Mouse (Mus musculus) regulatory T cell (primary cell): ENCODE data around the gene Fastk.

Experiments
- in situ Hi-C: fragments of 300-600 bp; cut with MboI, MseI; formaldehyde crosslinking; loops from one replicate; pipeline ENCODE4 v1.15.1; 2025; ENCODE audit warnings: high pct_unique_total_duplicates

Fastk gene

GRCm38 (mm10) chr5:24453283-24453984 is 8.3 kb upstream of the Fastk start:
- in situ Hi-C loops, result no loop called here

DNA sequence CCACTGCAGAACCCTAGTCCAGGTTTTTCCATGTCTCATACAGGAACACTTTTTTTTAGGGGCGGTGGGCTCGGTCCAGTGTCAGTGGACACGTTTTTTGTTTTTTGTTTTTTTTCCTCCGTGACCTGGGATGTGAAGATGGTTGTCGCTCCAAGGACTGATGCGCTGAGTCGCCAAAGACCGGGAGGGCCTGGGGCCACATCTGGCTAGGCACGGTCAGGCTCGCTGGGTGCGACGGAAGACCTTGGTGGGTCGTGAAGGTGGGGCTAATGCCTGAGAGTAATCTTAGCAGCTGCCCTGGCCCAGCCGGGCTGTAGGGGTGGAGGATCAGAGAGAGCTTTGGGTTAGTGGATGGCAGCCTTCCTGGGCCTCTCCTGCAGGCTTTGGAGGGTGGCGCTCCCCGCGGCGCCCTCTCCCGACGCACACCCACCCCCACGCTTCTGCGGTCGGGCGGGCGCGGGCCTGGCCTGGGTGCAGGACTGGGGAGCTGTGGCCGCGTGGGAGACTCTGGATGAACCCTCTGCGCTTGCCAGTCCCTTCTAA is 7.7 kb upstream of the Fastk start:
- in situ Hi-C loops, result no loop called here

DNA sequence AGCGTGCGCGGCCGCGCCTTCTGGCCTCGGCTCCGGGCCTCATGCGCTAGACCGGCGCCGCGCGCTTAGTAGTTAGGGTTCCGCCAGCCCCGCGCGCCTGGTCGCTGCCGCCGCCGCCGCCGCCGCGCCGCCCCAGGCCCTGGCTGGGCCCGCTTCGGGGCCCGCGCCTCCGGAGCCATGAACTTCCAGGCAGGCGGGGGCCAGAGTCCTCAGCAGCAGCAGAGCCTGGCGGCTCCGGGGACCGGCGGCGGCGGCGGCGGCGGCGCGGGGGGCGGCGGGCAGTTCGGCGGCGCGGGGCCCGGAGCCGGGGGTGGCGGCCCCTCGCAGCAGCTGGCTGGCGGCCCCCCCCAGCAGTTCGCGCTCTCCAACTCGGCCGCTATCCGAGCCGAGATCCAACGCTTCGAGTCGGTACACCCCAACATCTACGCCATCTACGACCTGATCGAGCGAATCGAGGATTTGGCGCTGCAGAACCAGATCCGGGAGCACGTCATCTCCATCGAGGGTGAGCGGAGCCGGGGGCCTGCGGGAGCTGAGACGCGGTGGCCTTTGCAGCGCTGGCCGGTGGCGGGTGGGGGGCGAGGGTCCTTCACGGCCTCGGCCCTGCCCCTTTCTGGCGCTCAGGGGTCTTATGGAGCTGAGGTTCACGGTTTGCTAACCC is 7.1 kb upstream of the Fastk start, which contains the start of gene Agap3:
Gene Agap3, plus strand, starts transcription at position 148 of the 661 bp plus-strand sequence.
- in situ Hi-C loops, result no loop called here

GRCm38 (mm10) chr5:24451264-24452029 is 6.4 kb upstream of the Fastk start:
- in situ Hi-C loops, result no loop called here

GRCm38 (mm10) chr5:24447624-24448298 is 2.7 kb upstream of the Fastk start, which contains the start of gene Tmub1:
Gene Tmub1 (minus strand): TSS chr5:24447854.
- in situ Hi-C loops, result no loop called here

DNA sequence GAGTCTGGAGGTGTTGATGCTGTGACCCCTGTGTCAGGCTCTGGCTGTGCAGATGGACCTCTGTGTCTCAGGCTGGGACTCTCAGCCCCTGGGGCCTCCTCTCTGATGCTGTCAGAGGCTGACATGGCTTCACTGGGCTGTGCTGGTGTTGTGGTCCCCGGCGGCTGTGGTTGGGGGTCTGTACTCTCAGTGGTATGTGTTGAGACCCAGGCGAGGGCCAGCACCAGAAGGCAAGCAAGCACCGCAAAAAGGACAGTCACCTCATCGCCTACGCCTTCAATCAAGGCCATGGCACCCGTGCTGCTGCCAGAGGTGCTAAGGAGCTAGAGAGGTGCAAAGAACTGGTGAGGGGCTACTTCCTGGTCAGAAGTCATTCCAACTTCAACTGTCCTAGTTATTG is 1.5 kb upstream of the Fastk start:
- in situ Hi-C loops, result no loop called here

GRCm38 (mm10) chr5:24445428-24446080 is 467 bp upstream of the Fastk start:
- in situ Hi-C loops, result no loop called here

DNA sequence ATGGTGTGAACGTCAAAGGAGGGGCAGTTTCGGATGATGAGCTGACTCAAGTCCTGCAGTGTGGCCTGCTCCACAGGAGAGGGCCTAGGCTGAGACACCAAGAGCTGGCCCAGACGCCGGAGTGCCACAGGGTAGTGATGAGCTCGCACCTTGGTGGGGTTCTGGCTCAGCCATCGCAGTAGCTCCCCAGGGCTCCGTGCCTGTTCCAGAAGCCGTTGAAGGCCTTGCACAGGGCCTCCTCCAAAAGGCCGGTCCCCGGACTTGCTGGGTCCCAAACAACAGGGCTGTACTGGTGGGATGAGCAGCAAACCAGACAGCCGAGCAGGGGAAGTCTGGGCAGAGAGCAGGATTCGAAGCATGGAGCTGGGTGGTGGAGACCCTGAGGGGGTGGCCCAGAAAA is 1.2 kb downstream of the Fastk start:
- in situ Hi-C loops, result no loop called here

GRCm38 (mm10) chr5:24443204-24443603 is 1.9 kb downstream of the Fastk start:
- in situ Hi-C loops, result no loop called here

DNA sequence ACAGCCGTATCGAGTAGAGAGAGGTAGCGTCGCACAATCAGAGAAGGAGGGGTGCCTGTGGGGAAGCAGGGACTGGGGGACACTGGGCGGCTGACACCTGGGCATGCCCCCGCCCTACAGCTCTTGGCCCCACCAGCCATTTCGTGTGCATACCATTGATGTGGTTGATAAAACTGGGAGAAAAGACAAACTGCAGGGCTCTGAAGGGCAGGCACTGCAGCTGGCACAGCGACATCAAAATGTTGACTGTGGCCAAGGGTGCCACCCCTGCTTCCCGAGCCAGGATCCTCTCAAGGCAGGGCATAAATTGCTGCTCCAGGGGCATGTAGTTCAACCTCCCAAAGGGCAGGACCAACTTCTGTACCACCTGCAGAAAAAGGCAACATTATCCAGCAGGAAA is 3.1 kb downstream of the Fastk start:
- in situ Hi-C loops, result no loop called here

DNA sequence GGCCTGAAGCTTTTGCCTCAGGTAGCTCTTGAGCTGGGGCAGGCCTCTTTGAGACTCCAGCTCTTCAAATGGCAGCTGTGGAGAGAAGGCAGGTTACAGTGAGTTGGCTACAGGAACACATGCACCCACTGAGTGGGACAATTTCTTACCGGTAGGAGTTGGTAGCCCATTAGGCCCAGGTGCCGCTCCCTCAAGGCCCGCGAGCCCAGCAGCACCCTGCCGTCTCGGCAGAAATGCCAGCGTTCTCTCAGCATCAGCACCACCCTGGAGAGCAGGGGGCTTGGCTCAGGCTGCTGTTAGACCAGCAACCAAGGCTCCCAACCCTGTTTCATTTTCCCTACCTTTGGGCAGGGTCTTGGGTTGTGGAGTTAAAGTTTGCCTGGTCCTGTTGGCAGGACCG is 3.9 kb downstream of the Fastk start:
- in situ Hi-C loops, result no loop called here

- in situ Hi-C loops, result no loop called here
Measured at GRCm38 (mm10) chr5:24433993-24434392, 11.1 kb downstream of the Fastk start.

DNA sequence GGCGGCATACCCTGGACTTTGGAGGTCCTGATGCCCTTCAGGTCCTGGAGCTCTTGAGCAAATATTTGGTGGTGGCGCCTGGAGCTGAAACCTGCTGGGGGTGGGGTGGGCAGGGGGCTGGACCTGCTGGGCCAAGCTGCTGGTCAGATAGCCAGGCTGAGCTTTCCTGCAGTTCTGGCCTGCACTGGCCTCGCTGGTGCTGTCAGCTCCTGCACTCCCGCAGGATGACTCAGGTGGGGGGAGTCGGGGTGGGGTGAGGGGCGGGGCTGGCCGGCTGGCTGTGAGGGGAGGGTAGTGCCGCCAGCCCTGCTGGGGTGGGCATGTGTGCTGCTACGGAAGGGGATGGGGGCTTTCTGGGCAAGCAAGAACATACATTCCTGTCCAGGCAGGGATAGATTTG is 16.5 kb downstream of the Fastk start:
- in situ Hi-C loops, result no loop called here

- in situ Hi-C loops, result no loop called here
Measured at GRCm38 (mm10) chr5:24427981-24428402, 17.1 kb downstream of the Fastk start.

DNA sequence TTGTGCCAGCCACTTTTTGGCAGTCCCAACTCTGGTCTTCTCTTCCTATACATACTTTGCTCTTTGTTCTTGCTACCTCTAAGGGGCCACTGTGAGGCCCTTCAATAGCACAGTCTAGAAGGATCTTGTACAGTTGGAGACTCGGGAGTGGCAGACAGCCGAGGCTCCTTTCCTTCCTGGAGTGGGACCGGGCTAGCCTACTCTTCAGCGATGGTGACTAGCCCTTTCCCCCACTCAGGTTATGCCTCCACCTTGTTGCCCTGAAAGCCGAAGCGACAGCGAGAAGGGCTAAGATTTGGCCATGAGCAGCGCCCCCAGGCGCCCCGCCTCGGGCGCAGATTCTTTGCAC is 17.8 kb downstream of the Fastk start:
- in situ Hi-C loops, result no loop called here

GRCm38 (mm10) chr5:24426556-24427284 is 18.4 kb downstream of the Fastk start:
- in situ Hi-C loops, result no loop called here

DNA sequence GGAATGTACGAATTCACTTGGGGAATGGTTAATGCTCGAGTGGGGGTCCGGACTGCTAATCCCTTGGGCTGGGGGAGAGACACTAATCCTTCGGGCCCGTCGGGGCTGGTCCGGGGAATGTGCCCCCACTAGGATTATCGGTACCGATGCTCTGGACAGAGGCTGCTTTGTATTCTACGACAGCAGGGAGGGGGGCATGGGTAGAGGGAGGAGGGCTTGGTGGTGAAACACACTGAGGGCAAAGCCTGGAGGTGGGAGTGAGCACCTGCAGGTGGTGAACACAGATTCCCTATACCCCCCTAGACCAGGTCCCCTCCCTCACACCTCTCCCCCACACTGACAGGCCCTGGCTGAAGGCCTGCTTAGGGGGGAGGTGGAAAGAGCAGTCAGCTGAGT is 19.1 kb downstream of the Fastk start:
- in situ Hi-C loops, result no loop called here

- in situ Hi-C loops, result no loop called here
Measured at GRCm38 (mm10) chr5:24425421-24426036, 19.6 kb downstream of the Fastk start.

GRCm38 (mm10) chr5:24424861-24425411 is 20.2 kb downstream of the Fastk start:
- in situ Hi-C loops, result no loop called here
